Mouse (Mus musculus) neutrophil, adult 59 days (primary cell): ENCODE measurements around the gene Il6. TPM values are rescaled to one million over a fixed set of nuclear protein-coding genes. Genes with fewer than 3 reads are reported as not detected.

Experiments
- total RNA-seq, 2 experiments: library from RNA; stranded (reverse); gene quantifications; 1 replicate in 1 of 2; 2 replicates in 1 of 2; pipeline ENCODE4 v1.2.4; 2023

Il6 gene
- total RNA-seq: 1 to 10 TPM; 3.8 to 5.0 TPM

GRCm38 (mm10) chr5:30012726-30013503 is at the start of gene Il6:
Gene Il6 (plus strand): TSS chr5:30013114.

Other genes with a start within 250 kb of the Il6 start
- 10 to 100 TPM; 64.3 to 67.4 TPM for gene Tyms, start 60.5 kb downstream of the Il6 start, total RNA-seq
- not detected for gene Garem2, start 92.0 kb downstream of the Il6 start, total RNA-seq
- gene 3110082J24Rik, start 93.0 kb downstream of the Il6 start, total RNA-seq: not detected
- 10 to 100 TPM; 69.7 to 70.1 TPM for gene Hadha, start 142.0 kb downstream of the Il6 start, total RNA-seq
- 10 to 100 TPM; 42.7 to 56.3 TPM for gene Hadhb, start 142.1 kb downstream of the Il6 start, total RNA-seq
- not detected for gene Adgrf3, start 192.6 kb downstream of the Il6 start, total RNA-seq
- gene Selenoi, start 219.5 kb downstream of the Il6 start, total RNA-seq: 10 to 100 TPM; 12.4 to 12.9 TPM